Mouse (Mus musculus): ENCODE data around the gene Dut. TPM values are rescaled to one million over a fixed set of nuclear protein-coding genes. Genes with fewer than 3 reads are reported as not detected.

Gene Dut
- polyA plus RNA-seq, 1 experiment from 2014 or later, result 164 TPM

GRCm38 (mm10) chr2:125232183-125232582, 14.8 kb upstream of the Dut start:
- H3K27ac ChIP-seq (ENCODE audit: low read length), result no peak overlapping the region
- no peak overlapping the region for H3K4me2 ChIP-seq (replicated peaks; ENCODE audit: low read depth, low read length)
- H3K4me1 ChIP-seq (ENCODE audit: insufficient read depth, low read length), result 0 out of 2 replicates have a peak, but pooled peaks cover 2% of the 10 kb centered on the region
- H3K9me3 ChIP-seq (ENCODE audit: low read length), result no peaks in the 10 kb centered on the region
- H3K36me3 ChIP-seq (ENCODE audit: insufficient read depth, low read length), result no peaks in the 10 kb centered on the region
- H3K9ac ChIP-seq (replicated peaks; ENCODE audit: low read length), result no peak overlapping the region
- ATAC-seq (ENCODE audit: low FRiP score, low TSS enrichment), result no peak
- 90% methylated on average over 4 of the region's 4 CpGs for WGBS
- no peaks in the 10 kb centered on the region for H3K27me3 ChIP-seq (ENCODE audit: insufficient read depth, low read length)
- H3K4me3 ChIP-seq (ENCODE audit: low read length), result no peak overlapping the region

- peak; percentile 31; the same call in 1 of the 2 replicates for ATAC-seq (ENCODE audit: low FRiP score, low TSS enrichment)
- H3K27me3 ChIP-seq (ENCODE audit: insufficient read depth, low read length), result no peaks in the 10 kb centered on the region
- no peak overlapping the region for H3K4me2 ChIP-seq (replicated peaks; ENCODE audit: low read depth, low read length)
- H3K4me1 ChIP-seq (ENCODE audit: insufficient read depth, low read length), result 0 out of 2 replicates have a peak, but pooled peaks cover 2% of the 10 kb centered on the region
- H3K36me3 ChIP-seq (ENCODE audit: insufficient read depth, low read length), result no peaks in the 10 kb centered on the region
- no peak overlapping the region for H3K27ac ChIP-seq (ENCODE audit: low read length)
- H3K9me3 ChIP-seq (ENCODE audit: low read length), result no peaks in the 10 kb centered on the region
- no peak overlapping the region for H3K4me3 ChIP-seq (ENCODE audit: low read length)
- 45% methylated on average over 2 of the region's 2 CpGs for WGBS
- H3K9ac ChIP-seq (replicated peaks; ENCODE audit: low read length), result no peak overlapping the region
Observed at GRCm38 (mm10) chr2:125233537-125233936, 13.5 kb upstream of the Dut start.

- Histone ChIP-seq H3K27me3 (ENCODE audit: insufficient read depth, low read length) (no peaks in the 10 kb centered on the region), H3K9me3 (ENCODE audit: low read length) (no peaks in the 10 kb centered on the region), H3K9ac (replicated peaks; ENCODE audit: low read length) (no peak overlapping the region), H3K4me2 (replicated peaks; ENCODE audit: low read depth, low read length) (no peak overlapping the region), H3K4me3 (ENCODE audit: low read length) (no peak overlapping the region), H3K36me3 (ENCODE audit: insufficient read depth, low read length) (no peaks in the 10 kb centered on the region), H3K27ac (ENCODE audit: low read length) (no peak overlapping the region), H3K4me1 (ENCODE audit: insufficient read depth, low read length) (0 out of 2 replicates have a peak, but pooled peaks cover 2% of the 10 kb centered on the region)
- WGBS, result 80% methylated on average over 2 of the region's 2 CpGs
- no peak for ATAC-seq (ENCODE audit: low FRiP score, low TSS enrichment)
Observed at GRCm38 (mm10) chr2:125234049-125234448, 12.9 kb upstream of the Dut start.

- no peak for ATAC-seq (ENCODE audit: low FRiP score, low TSS enrichment)
- Histone ChIP-seq H3K9me3 (ENCODE audit: low read length) (no peaks in the 10 kb centered on the region), H3K4me2 (replicated peaks; ENCODE audit: low read depth, low read length) (no peak overlapping the region), H3K4me1 (ENCODE audit: insufficient read depth, low read length) (peaks cover 34% of the 10 kb centered on the region), H3K27me3 (ENCODE audit: insufficient read depth, low read length) (no peaks in the 10 kb centered on the region), H3K27ac (ENCODE audit: low read length) (0 out of 2 replicates have a peak overlapping the region, but pooled peaks have one; percentile 1), H3K36me3 (ENCODE audit: insufficient read depth, low read length) (0 out of 2 replicates have a peak, but pooled peaks cover 11% of the 10 kb centered on the region), H3K4me3 (ENCODE audit: low read length) (no peak overlapping the region), H3K9ac (replicated peaks; ENCODE audit: low read length) (no peak overlapping the region)
- 78% methylated on average over 3 of the region's 3 CpGs for WGBS
Observed at GRCm38 (mm10) chr2:125245545-125246285, 1.3 kb upstream of the Dut start.

- no peak for ATAC-seq (ENCODE audit: low FRiP score, low TSS enrichment)
- H3K27me3 ChIP-seq (ENCODE audit: insufficient read depth, low read length), result no peaks in the 10 kb centered on the region
- H3K4me2 ChIP-seq (replicated peaks; ENCODE audit: low read depth, low read length), result peak overlapping the region; percentile 54
- peaks cover 17% of the 10 kb centered on the region; the same call in 1 of the 2 replicates for H3K36me3 ChIP-seq (ENCODE audit: insufficient read depth, low read length)
- H3K4me1 ChIP-seq (ENCODE audit: insufficient read depth, low read length), result peaks cover 34% of the 10 kb centered on the region
- peak overlapping the region; percentile 88 for H3K9ac ChIP-seq (replicated peaks; ENCODE audit: low read length)
- H3K4me3 ChIP-seq (ENCODE audit: low read length), result peak overlapping the region; percentile 77
- WGBS, result 15% methylated on average over 9 of the region's 9 CpGs
- peak overlapping the region; percentile 92 for H3K27ac ChIP-seq (ENCODE audit: low read length)
- H3K9me3 ChIP-seq (ENCODE audit: low read length), result no peaks in the 10 kb centered on the region
Observed at GRCm38 (mm10) chr2:125246669-125247068, 321 bp upstream of the Dut start.

- Histone ChIP-seq H3K36me3 (ENCODE audit: insufficient read depth, low read length) (peaks cover 19% of the 10 kb centered on the region; the same call in 1 of the 2 replicates), H3K27me3 (ENCODE audit: insufficient read depth, low read length) (no peaks in the 10 kb centered on the region), H3K4me2 (replicated peaks; ENCODE audit: low read depth, low read length) (peak overlapping the region; percentile 54), H3K4me3 (ENCODE audit: low read length) (peak overlapping the region; percentile 77), H3K9me3 (ENCODE audit: low read length) (no peaks in the 10 kb centered on the region), H3K27ac (ENCODE audit: low read length) (peak overlapping the region; percentile 92), H3K9ac (replicated peaks; ENCODE audit: low read length) (peak overlapping the region; percentile 88), H3K4me1 (ENCODE audit: insufficient read depth, low read length) (peaks cover 34% of the 10 kb centered on the region)
- no peak; the same call in 1 of the 2 replicates for ATAC-seq (ENCODE audit: low FRiP score, low TSS enrichment)
- WGBS, result 0% methylated on average over 9 of the region's 9 CpGs
Observed at GRCm38 (mm10) chr2:125247962-125248235, 909 bp downstream of the Dut start.

GRCm38 (mm10) chr2:125248256-125248655, 1.3 kb downstream of the Dut start:
- Histone ChIP-seq H3K4me3 (ENCODE audit: low read length) (peak overlapping the region; percentile 77), H3K9me3 (ENCODE audit: low read length) (no peaks in the 10 kb centered on the region), H3K4me1 (ENCODE audit: insufficient read depth, low read length) (peaks cover 34% of the 10 kb centered on the region), H3K36me3 (ENCODE audit: insufficient read depth, low read length) (peaks cover 22% of the 10 kb centered on the region), H3K27ac (ENCODE audit: low read length) (peak overlapping the region; percentile 92), H3K9ac (replicated peaks; ENCODE audit: low read length) (peak overlapping the region; percentile 88), H3K4me2 (replicated peaks; ENCODE audit: low read depth, low read length) (peak overlapping the region; percentile 54), H3K27me3 (ENCODE audit: insufficient read depth, low read length) (no peaks in the 10 kb centered on the region)
- no peak for ATAC-seq (ENCODE audit: low FRiP score, low TSS enrichment)
- 1% methylated on average over 8 of the region's 8 CpGs for WGBS

- Histone ChIP-seq H3K4me2 (replicated peaks; ENCODE audit: low read depth, low read length) (peak overlapping the region; percentile 54), H3K4me3 (ENCODE audit: low read length) (peak overlapping the region; percentile 77), H3K27me3 (ENCODE audit: insufficient read depth, low read length) (no peaks in the 10 kb centered on the region), H3K4me1 (ENCODE audit: insufficient read depth, low read length) (peaks cover 34% of the 10 kb centered on the region), H3K9me3 (ENCODE audit: low read length) (peaks cover 2% of the 10 kb centered on the region; the same call in 1 of the 2 replicates), H3K9ac (replicated peaks; ENCODE audit: low read length) (no peak overlapping the region), H3K27ac (ENCODE audit: low read length) (no peak overlapping the region), H3K36me3 (ENCODE audit: insufficient read depth, low read length) (peaks cover 33% of the 10 kb centered on the region)
- ATAC-seq (ENCODE audit: low FRiP score, low TSS enrichment), result no peak
- WGBS, result 74% methylated on average over 4 of the region's 4 CpGs
Observed at GRCm38 (mm10) chr2:125249339-125249738, 2.3 kb downstream of the Dut start.

- ATAC-seq (ENCODE audit: low FRiP score, low TSS enrichment), result no peak
- WGBS, result 96% methylated on average over 4 of the region's 4 CpGs
- Histone ChIP-seq H3K27ac (ENCODE audit: low read length) (no peak overlapping the region), H3K4me1 (ENCODE audit: insufficient read depth, low read length) (peaks cover 34% of the 10 kb centered on the region), H3K9ac (replicated peaks; ENCODE audit: low read length) (no peak overlapping the region), H3K27me3 (ENCODE audit: insufficient read depth, low read length) (no peaks in the 10 kb centered on the region), H3K4me2 (replicated peaks; ENCODE audit: low read depth, low read length) (no peak overlapping the region), H3K36me3 (ENCODE audit: insufficient read depth, low read length) (peaks cover 38% of the 10 kb centered on the region), H3K4me3 (ENCODE audit: low read length) (no peak overlapping the region), H3K9me3 (ENCODE audit: low read length) (peaks cover 6% of the 10 kb centered on the region)
Observed at GRCm38 (mm10) chr2:125249874-125250273, 2.9 kb downstream of the Dut start.

GRCm38 (mm10) chr2:125251781-125252180, 4.8 kb downstream of the Dut start:
- Histone ChIP-seq H3K9me3 (ENCODE audit: low read length) (peaks cover 6% of the 10 kb centered on the region), H3K9ac (replicated peaks; ENCODE audit: low read length) (no peak overlapping the region), H3K4me2 (replicated peaks; ENCODE audit: low read depth, low read length) (no peak overlapping the region), H3K27ac (ENCODE audit: low read length) (no peak overlapping the region), H3K27me3 (ENCODE audit: insufficient read depth, low read length) (no peaks in the 10 kb centered on the region), H3K4me1 (ENCODE audit: insufficient read depth, low read length) (peaks cover 15% of the 10 kb centered on the region), H3K4me3 (ENCODE audit: low read length) (no peak overlapping the region), H3K36me3 (ENCODE audit: insufficient read depth, low read length) (peaks cover 48% of the 10 kb centered on the region)
- WGBS, result 92% methylated on average over 4 of the region's 4 CpGs
- ATAC-seq (ENCODE audit: low FRiP score, low TSS enrichment), result no peak

All from kidney, embryonic 16.5 days (tissue).